Mouse (Mus musculus): ENCODE measurements around the gene Crebrf.

- TF ChIP-seq CTCF (IDR thresholded peaks at IDR 0.05 in 2 of 3, conservative IDR thresholded peaks at IDR 0.05 in 1 of 3; ENCODE audit: control insufficient read depth in 1 of 3, insufficient read depth in 1 of 3, low read depth in 2 of 3, low read length in 3 of 3, poor library complexity in 1 of 3, severe bottlenecking in 1 of 3) (no peak), RAD21 (IDR thresholded peaks at IDR 0.05; ENCODE audit: low read depth, low read length) (no peak), CHD2 (IDR thresholded peaks at IDR 0.05; ENCODE audit: low read length) (no peak), NELFE (IDR thresholded peaks at IDR 0.05; ENCODE audit: low read depth, low read length) (no peak), UBTF (IDR thresholded peaks at IDR 0.05; ENCODE audit: borderline replicate concordance, insufficient read depth, low read depth, low read length) (no peak), SIN3A (IDR thresholded peaks at IDR 0.05; ENCODE audit: low read length) (no peak), ZKSCAN1 (IDR thresholded peaks at IDR 0.05; ENCODE audit: low read depth, low read length) (no peak), POLR2AphosphoS2 (IDR thresholded peaks at IDR 0.05; ENCODE audit: low read length) (no peak), SMC3 (IDR thresholded peaks at IDR 0.05; ENCODE audit: low read depth, low read length) (no peak), CHD1 (IDR thresholded peaks at IDR 0.05; ENCODE audit: low read depth, low read length) (no peak), POLR2A (IDR thresholded peaks at IDR 0.05; ENCODE audit: control insufficient read depth in 1 of 2, insufficient read depth in 1 of 2, low read depth in 1 of 2, low read length in 2 of 2, poor library complexity in 1 of 2) (no peak), JUND (IDR thresholded peaks at IDR 0.05; ENCODE audit: low read depth, low read length) (no peak), USF2 (IDR thresholded peaks at IDR 0.05; ENCODE audit: borderline replicate concordance in 1 of 2, insufficient read depth in 1 of 2, low read depth in 1 of 2, low read length in 2 of 2) (no peak), EP300 (IDR thresholded peaks at IDR 0.05; ENCODE audit: low read depth in 1 of 2, low read length in 2 of 2) (no peak)
Measured at GRCm38 (mm10) chr17:26788986-26789385, 73.5 kb downstream of the Crebrf start.

Measured in MEL (cell line).